Mouse (Mus musculus) stomach, embryonic 14.5 days (tissue): Measurements from ENCODE around the gene Tubb5. TPM values are rescaled to one million over a fixed set of nuclear protein-coding genes. Genes with fewer than 3 reads are reported as not detected.

ENCODE experiments used
- ATAC-seq: fragments of 200-750 bp; cut with Nextera tagmentation; 2 replicates; pipeline ENCODE4 v1.8.0; 2017; ENCODE audit warnings: low read depth, moderate TSS enrichment; ENCODE audit not compliant: insufficient number of reproducible peaks, insufficient read depth, low FRiP score
- H3K27ac ChIP-seq: fragments of 300-500 bp; sonication (generic); 2 replicates; pipeline ENCODE4 v1.5.1; 2014; ENCODE audit warnings: mild to moderate bottlenecking, low read length, moderate library complexity, mixed read lengths
- H3K27me3 ChIP-seq: fragments of 300-500 bp; sonication (generic); 2 replicates; pipeline ENCODE4 v1.6.1; 2014; ENCODE audit warnings: low read length, control low read depth, mixed read lengths; ENCODE audit not compliant: control insufficient read depth, insufficient read depth
- H3K36me3 ChIP-seq: fragments of 300-500 bp; sonication (generic); 2 replicates; pipeline ENCODE4 v1.6.1; 2014; ENCODE audit warnings: mild to moderate bottlenecking, control low read depth, low read length, moderate library complexity, mixed read lengths; ENCODE audit not compliant: control insufficient read depth, insufficient read depth
- H3K4me1 ChIP-seq: fragments of 300-500 bp; sonication (generic); 2 replicates; pipeline ENCODE4 v1.6.1; 2014; ENCODE audit warnings: low read length, control low read depth, mixed read lengths; ENCODE audit not compliant: control insufficient read depth, insufficient read depth
- H3K4me2 ChIP-seq: fragments of 300-500 bp; sonication (generic); replicated peaks from 2 replicates; pipeline ENCODE4 v1.6.1; 2014; ENCODE audit warnings: low read depth, low read length, control low read depth
- H3K4me3 ChIP-seq: fragments of 300-500 bp; sonication (generic); 2 replicates; pipeline ENCODE4 v1.5.1; 2014; ENCODE audit warnings: low read depth, low read length, control low read depth
- H3K9ac ChIP-seq: fragments of 300-500 bp; sonication (generic); replicated peaks from 2 replicates; pipeline ENCODE4 v1.6.1; 2014; ENCODE audit warnings: low read depth, mild to moderate bottlenecking, control low read depth, low read length, moderate library complexity, mixed read lengths
- H3K9me3 ChIP-seq: fragments of 300-500 bp; sonication (generic); 2 replicates; pipeline ENCODE4 v1.6.1; 2016; ENCODE audit warnings: low read depth, low read length, control low read depth; ENCODE audit not compliant: control insufficient read depth
- WGBS: fragments of 180-500 bp; shearing (Covaris S2); extraction: QIAGEN DNeasy Blood & Tissue Kit; methylation state at CpG from one replicate; pipeline ENCODE4 v1.1.7; 2014; 5-methylcytosine and 5-hydroxymethylcytosine counted together
- microRNA-seq: library from miRNA; unstranded; fragments of <30 nt; microRNA quantifications from one replicate; pipeline ENCODE4, GENCODE M21; 2016
- polyA plus RNA-seq: library from polyadenylated mRNA; unstranded; fragments of >200 nt; fragmentation: Nextera tagmentation; extraction: Ambion mirVana; gene quantifications from 2 replicates; pipeline ENCODE4 v1.2.1, GENCODE M21; 2014

The Tubb5 gene
- polyA plus RNA-seq, 1 experiment from 2014 or later = 983 TPM

- Histone ChIP-seq H3K27me3 (no peaks in the 10 kb centered on the region), H3K4me3 (no peak overlapping the region), H3K9ac (no peak overlapping the region), H3K4me2 (no peak overlapping the region), H3K9me3 (no peaks in the 10 kb centered on the region), H3K36me3 (no peaks in the 10 kb centered on the region), H3K4me1 (no peaks in the 10 kb centered on the region), H3K27ac (no peak overlapping the region)
- ATAC-seq = no peak
- 86% methylated on average over 4 of the region's 4 CpGs for WGBS
These were observed 47.2 kb downstream of the Tubb5 start for GRCm38 (mm10) chr17:35790933-35791332.

DNA sequence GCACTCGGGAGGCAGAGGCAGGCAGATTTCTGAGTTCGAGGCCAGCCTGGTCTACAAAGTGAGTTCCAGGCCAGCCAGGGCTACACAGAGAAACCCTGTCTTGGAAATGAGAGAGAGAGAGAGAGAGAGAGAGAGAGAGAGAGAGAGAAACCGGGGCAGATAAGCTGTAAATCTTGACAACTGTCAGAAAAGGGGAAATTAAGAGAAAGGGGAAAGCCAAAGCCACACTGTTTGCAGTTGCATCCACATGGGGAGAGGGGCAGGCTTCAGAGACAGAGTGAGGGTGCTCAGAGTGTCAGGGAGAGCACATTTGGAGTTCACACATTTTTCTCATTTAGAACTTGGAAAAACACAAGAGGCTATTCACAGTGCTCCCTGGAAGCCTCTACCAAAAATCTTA lies 50.1 kb downstream of the Tubb5 start:
- no peak for ATAC-seq
- Histone ChIP-seq H3K4me3 (no peak overlapping the region), H3K4me1 (no peaks in the 10 kb centered on the region), H3K9me3 (no peaks in the 10 kb centered on the region), H3K36me3 (no peaks in the 10 kb centered on the region), H3K9ac (no peak overlapping the region), H3K27me3 (no peaks in the 10 kb centered on the region), H3K4me2 (no peak overlapping the region), H3K27ac (no peak overlapping the region)
- 82% methylated on average over 3 of the region's 3 CpGs for WGBS

- no peaks in the 10 kb centered on the region for H3K4me1 ChIP-seq
- H3K36me3 ChIP-seq = no peaks in the 10 kb centered on the region
- no peak overlapping the region for H3K9ac ChIP-seq
- no peaks in the 10 kb centered on the region for H3K9me3 ChIP-seq
- no peak overlapping the region for H3K4me2 ChIP-seq
- H3K27ac ChIP-seq = no peak overlapping the region
- no peak overlapping the region for H3K4me3 ChIP-seq
- no peak for ATAC-seq
- H3K27me3 ChIP-seq = no peaks in the 10 kb centered on the region
These were observed 50.6 kb downstream of the Tubb5 start for GRCm38 (mm10) chr17:35787493-35787892.

DNA sequence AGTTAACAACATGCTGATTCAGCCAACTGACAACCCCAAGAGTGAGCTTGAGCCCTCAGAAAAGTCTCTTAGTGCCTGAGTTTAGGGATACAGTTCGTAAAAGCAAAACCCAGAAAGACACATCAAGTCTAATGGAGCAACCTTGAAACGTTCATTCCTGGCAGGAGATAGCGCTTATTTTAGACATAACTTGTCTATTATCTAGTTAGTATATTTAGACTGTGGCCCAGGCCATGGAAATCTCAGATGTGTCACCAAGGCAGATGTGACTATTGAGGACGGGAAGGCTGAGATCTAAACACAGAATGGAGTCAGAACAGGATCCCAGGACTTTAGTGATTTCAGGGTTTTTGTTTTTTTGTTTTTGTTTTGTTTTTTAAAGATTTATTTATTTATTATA lies 53.0 kb downstream of the Tubb5 start:
- no peaks in the 10 kb centered on the region for H3K36me3 ChIP-seq
- H3K4me1 ChIP-seq = no peaks in the 10 kb centered on the region
- H3K9ac ChIP-seq = no peak overlapping the region
- no peaks in the 10 kb centered on the region for H3K27me3 ChIP-seq
- no peak for ATAC-seq
- H3K4me2 ChIP-seq = no peak overlapping the region
- WGBS = 76% methylated on average over 4 of the region's 4 CpGs
- no peaks in the 10 kb centered on the region for H3K9me3 ChIP-seq
- no peak overlapping the region for H3K27ac ChIP-seq
- no peak overlapping the region for H3K4me3 ChIP-seq

GRCm38 (mm10) chr17:35783944-35784343 lies 54.2 kb downstream of the Tubb5 start:
- Histone ChIP-seq H3K4me2 (no peak overlapping the region), H3K27ac (no peak overlapping the region), H3K9me3 (no peaks in the 10 kb centered on the region), H3K27me3 (no peaks in the 10 kb centered on the region), H3K4me3 (no peak overlapping the region), H3K9ac (no peak overlapping the region), H3K4me1 (0 out of 2 replicates have a peak, but pooled peaks cover 3% of the 10 kb centered on the region), H3K36me3 (no peaks in the 10 kb centered on the region)
- peak; percentile 49; the same call in 1 of the 2 replicates for ATAC-seq
- 70% methylated on average over 6 of the region's 6 CpGs for WGBS

Small RNA genes within 50 kb of the gene (microRNA-seq; reads per million reads assigned to microRNA genes)
- not detected for gene Gm28033

Other genes with a start within 250 kb of the Tubb5 start
- 20.2 and 25.2 TPM in 2 replicates for gene Sfta2, start 236.8 kb downstream of the Tubb5 start, polyA plus RNA-seq
- not detected in 2 replicates for gene Gm9573, start 211.7 kb downstream of the Tubb5 start, polyA plus RNA-seq
- 13.2 and 13.4 TPM in 2 replicates for gene Mucl3, start 194.6 kb downstream of the Tubb5 start, polyA plus RNA-seq
- gene Vars2, start 170.7 kb downstream of the Tubb5 start, polyA plus RNA-seq = 14.0 and 18.7 TPM in 2 replicates
- 40.1 and 42.7 TPM in 2 replicates for gene Gtf2h4, start 164.6 kb downstream of the Tubb5 start, polyA plus RNA-seq
- 50.4 and 50.6 TPM in 2 replicates for gene Ddr1, start 133.7 kb downstream of the Tubb5 start, polyA plus RNA-seq
- gene Ier3, start 16.6 kb downstream of the Tubb5 start, polyA plus RNA-seq = 3.7 and 5.4 TPM in 2 replicates
- 42.8 and 44.2 TPM in 2 replicates for gene Flot1, start 15.1 kb downstream of the Tubb5 start, polyA plus RNA-seq
- gene Mdc1, start 3.2 kb upstream of the Tubb5 start, polyA plus RNA-seq = 18.7 and 19.2 TPM in 2 replicates
- 65.3 and 67.1 TPM in 2 replicates for gene Nrm, start 23.0 kb upstream of the Tubb5 start, polyA plus RNA-seq
- 18.8 and 20.1 TPM in 2 replicates for gene Ppp1r18, start 27.3 kb upstream of the Tubb5 start, polyA plus RNA-seq
- 34.0 and 38.0 TPM in 2 replicates for gene Dhx16, start 41.5 kb upstream of the Tubb5 start, polyA plus RNA-seq
- gene 2310061I04Rik, start 59.1 kb upstream of the Tubb5 start, polyA plus RNA-seq = 26.7 and 29.8 TPM in 2 replicates
- 84.1 and 98.6 TPM in 2 replicates for gene Atat1, start 71.8 kb upstream of the Tubb5 start, polyA plus RNA-seq
- gene Mrps18b, start 78.1 kb upstream of the Tubb5 start, polyA plus RNA-seq = 72.2 and 83.6 TPM in 2 replicates
- gene Ppp1r10, start 78.1 kb upstream of the Tubb5 start, polyA plus RNA-seq = 32.6 and 35.4 TPM in 2 replicates
- 88.0 and 92.7 TPM in 2 replicates for gene Abcf1, start 131.5 kb upstream of the Tubb5 start, polyA plus RNA-seq
- 37.6 and 39.4 TPM in 2 replicates for gene Gnl1, start 141.5 kb upstream of the Tubb5 start, polyA plus RNA-seq
- 26.9 and 30.6 TPM in 2 replicates for gene Prr3, start 141.9 kb upstream of the Tubb5 start, polyA plus RNA-seq
- 3.3 and 5.3 TPM in 2 replicates for gene H2-T24, start 182.3 kb upstream of the Tubb5 start, polyA plus RNA-seq
- gene H2-T23, start 194.5 kb upstream of the Tubb5 start, polyA plus RNA-seq = 8.4 and 10.6 TPM in 2 replicates
- gene H2-T22, start 204.4 kb upstream of the Tubb5 start, polyA plus RNA-seq = 19.3 and 21.8 TPM in 2 replicates
- not detected in 2 replicates for gene Gm6034, start 204.7 kb upstream of the Tubb5 start, polyA plus RNA-seq
- gene Gm11127, start 220.1 kb upstream of the Tubb5 start, polyA plus RNA-seq = not detected in 2 replicates